Mouse (Mus musculus): Measurements from ENCODE around the gene Adamts18.

DNA sequence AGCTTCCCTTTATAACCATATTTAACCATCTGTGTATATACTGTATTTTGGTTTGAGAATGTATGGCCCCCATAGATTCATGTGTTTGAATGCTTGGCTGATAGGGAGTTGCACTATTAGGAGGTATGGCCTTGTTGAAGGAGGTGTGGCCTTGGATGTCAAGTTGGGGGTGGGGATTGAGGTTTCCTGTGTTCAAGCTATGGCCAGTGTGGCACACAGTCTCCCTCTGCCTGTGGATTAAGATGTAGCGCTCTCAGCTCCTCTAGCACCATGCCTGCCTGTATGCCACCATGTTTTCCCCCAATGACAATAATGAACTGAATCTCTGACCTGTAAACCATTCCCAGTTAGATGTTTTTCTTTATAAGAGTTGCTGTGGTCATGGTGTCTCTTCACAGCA lies 188.4 kb downstream of the Adamts18 start:
- no peak for TF ChIP-seq CTCF (IDR thresholded peaks at IDR 0.05; ENCODE audit: low read depth, low read length)
- no peak for TF ChIP-seq GATA1 (IDR thresholded peaks at IDR 0.05; ENCODE audit: borderline replicate concordance, low read length)
